Mouse (Mus musculus) MEL (cell line): Measurements from ENCODE around the gene Ube2d3. TPM values are rescaled to one million over a fixed set of nuclear protein-coding genes. Genes with fewer than 3 reads are reported as not detected.

Source experiments
- DNase-seq: peaks from one replicate; pipeline ENCODE4 v3.0.0; 2011; ENCODE audit warnings: low read depth, low spot score
- H3K27ac ChIP-seq: 2 replicates; pipeline ENCODE4 v1.5.1; 2012; ENCODE audit warnings: low read depth, mild to moderate bottlenecking, control low read depth, low read length, moderate library complexity; ENCODE audit not compliant: control insufficient read depth
- H3K27me3 ChIP-seq, 2 experiments: fragments of 150-350 bp in 1 of 2; sonication (generic) in 1 of 2; 2 replicates each; pipeline ENCODE4 v1.6.1; 2012; ENCODE audit warnings: low read length in 2 of 2, mild to moderate bottlenecking in 2 of 2, improper control_type of control experiment in 1 of 2, moderate library complexity in 1 of 2; ENCODE audit not compliant: insufficient read depth in 2 of 2, control insufficient read depth in 1 of 2
- H3K36me3 ChIP-seq, 2 experiments: 2 replicates each; pipeline ENCODE4 v1.6.1; 2012 to 2014; ENCODE audit warnings: low read length in 2 of 2, improper control_type of control experiment in 1 of 2, inconsistent platforms in 1 of 2, mild to moderate bottlenecking in 1 of 2; ENCODE audit not compliant: insufficient read depth in 2 of 2, control insufficient read depth in 1 of 2
- H3K4me1 ChIP-seq, 2 experiments: fragments of 150-350 bp in 1 of 2; sonication (generic) in 1 of 2; 2 replicates each; pipeline ENCODE4 v1.6.1; 2012; ENCODE audit warnings: low read length in 2 of 2, improper control_type of control experiment in 1 of 2, mild to moderate bottlenecking in 1 of 2; ENCODE audit not compliant: insufficient read depth in 2 of 2, control insufficient read depth in 1 of 2
- H3K4me3 ChIP-seq, 2 experiments: fragments of 150-350 bp in 1 of 2; sonication (generic) in 1 of 2; 2 replicates each; pipeline ENCODE4 v1.5.1; 2012; ENCODE audit warnings: low read depth in 2 of 2, low read length in 2 of 2, mild to moderate bottlenecking in 2 of 2, moderate library complexity in 2 of 2, control low read depth in 1 of 2, improper control_type of control experiment in 1 of 2; ENCODE audit not compliant: control insufficient read depth in 1 of 2, insufficient read depth in 1 of 2
- H3K79me2 ChIP-seq: 2 replicates; pipeline ENCODE4 v1.6.1; 2012; ENCODE audit warnings: mild to moderate bottlenecking, low read length, moderate library complexity; ENCODE audit not compliant: control insufficient read depth, poor library complexity, insufficient read depth
- H3K9ac ChIP-seq: 2 replicates; pipeline ENCODE4 v1.6.1; 2012; ENCODE audit warnings: low read depth, mild to moderate bottlenecking, control low read depth, low read length, moderate library complexity; ENCODE audit not compliant: control insufficient read depth, poor library complexity, severe bottlenecking
- H3K9me3 ChIP-seq: fragments of 150-350 bp; sonication (generic); replicated peaks from 2 replicates; pipeline ENCODE4 v1.6.1; 2012; ENCODE audit warnings: mild to moderate bottlenecking, low read length, improper control_type of control experiment, moderate library complexity; ENCODE audit not compliant: insufficient read depth
- CHD2 ChIP-seq: IDR thresholded peaks from 2 replicates; pipeline ENCODE4 v1.6.1; 2011; ENCODE audit warnings: low read length, improper control_type of control experiment
- CTCF ChIP-seq, 3 experiments: IDR thresholded peaks in 2 of 3; conservative IDR thresholded peaks in 1 of 3; 2 replicates each; pipeline ENCODE4 v1.5.1; 2011 to 2012; ENCODE audit warnings: low read length in 3 of 3, low read depth in 2 of 3, mild to moderate bottlenecking in 2 of 3, improper control_type of control experiment in 1 of 3, inconsistent platforms in 1 of 3, mixed read lengths in 1 of 3, moderate library complexity in 1 of 3; ENCODE audit not compliant: control insufficient read depth in 1 of 3, insufficient read depth in 1 of 3, poor library complexity in 1 of 3, severe bottlenecking in 1 of 3
- E2F4 ChIP-seq: IDR thresholded peaks from 2 replicates; pipeline ENCODE4 v1.6.1; 2011; ENCODE audit warnings: low read depth, low read length, improper control_type of control experiment, borderline replicate concordance
- ELF1 ChIP-seq: IDR thresholded peaks from 2 replicates; pipeline ENCODE4 v1.6.1; 2014; ENCODE audit warnings: low read depth, mild to moderate bottlenecking, inconsistent platforms, low read length, improper control_type of control experiment, moderate library complexity
- GABPA ChIP-seq: IDR thresholded peaks from 2 replicates; pipeline ENCODE4 v1.6.1; 2012; ENCODE audit warnings: low read depth, mild to moderate bottlenecking, inconsistent platforms, low read length, improper control_type of control experiment, moderate library complexity
- GATA1 ChIP-seq: IDR thresholded peaks from 2 replicates; pipeline ENCODE4 v1.6.1; 2011; ENCODE audit warnings: low read depth, low read length, improper control_type of control experiment
- HCFC1 ChIP-seq: IDR thresholded peaks from 2 replicates; pipeline ENCODE4 v1.6.1; 2012; ENCODE audit warnings: low read depth, mild to moderate bottlenecking, inconsistent platforms, low read length, improper control_type of control experiment, moderate library complexity
- JUND ChIP-seq: IDR thresholded peaks from 2 replicates; pipeline ENCODE4 v1.6.1; 2011; ENCODE audit warnings: low read depth, mild to moderate bottlenecking, improper control_type of control experiment, low read length
- MAFK ChIP-seq: IDR thresholded peaks from 2 replicates; pipeline ENCODE4 v1.6.1; 2011; ENCODE audit warnings: low read depth, mild to moderate bottlenecking, low read length, improper control_type of control experiment, borderline replicate concordance
- MAX ChIP-seq: IDR thresholded peaks from 2 replicates; pipeline ENCODE4 v1.6.1; 2011; ENCODE audit warnings: low read length, improper control_type of control experiment
- MYB ChIP-seq: IDR thresholded peaks from 2 replicates; pipeline ENCODE4 v1.6.1; 2011; ENCODE audit warnings: mild to moderate bottlenecking, low read depth, low read length, improper control_type of control experiment
- MYC ChIP-seq: IDR thresholded peaks from 2 replicates; pipeline ENCODE4 v1.6.1; 2011; ENCODE audit warnings: low read depth, mild to moderate bottlenecking, low read length, improper control_type of control experiment, moderate library complexity
- NELFE ChIP-seq: IDR thresholded peaks from 2 replicates; pipeline ENCODE4 v1.6.1; 2011; ENCODE audit warnings: low read depth, low read length, improper control_type of control experiment
- POLR2A ChIP-seq, 2 experiments: IDR thresholded peaks; 2 replicates each; pipeline ENCODE4 v1.6.1; 2011 to 2012; ENCODE audit warnings: low read length in 2 of 2, mild to moderate bottlenecking in 2 of 2, control low read depth in 1 of 2, improper control_type of control experiment in 1 of 2, low read depth in 1 of 2, moderate library complexity in 1 of 2; ENCODE audit not compliant: control insufficient read depth in 1 of 2, insufficient read depth in 1 of 2, poor library complexity in 1 of 2
- RCOR1 ChIP-seq: IDR thresholded peaks from 2 replicates; pipeline ENCODE4 v1.6.1; 2012; ENCODE audit warnings: low read depth, mild to moderate bottlenecking, inconsistent platforms, low read length, improper control_type of control experiment
- SIN3A ChIP-seq: IDR thresholded peaks from 2 replicates; pipeline ENCODE4 v1.6.1; 2012; ENCODE audit warnings: low read length, improper control_type of control experiment, inconsistent platforms
- SMC3 ChIP-seq: IDR thresholded peaks from 2 replicates; pipeline ENCODE4 v1.6.1; 2011; ENCODE audit warnings: low read depth, low read length, improper control_type of control experiment
- TBP ChIP-seq: IDR thresholded peaks from 2 replicates; pipeline ENCODE4 v1.8.0; 2011; ENCODE audit warnings: low read depth, low read length, improper control_type of control experiment
- UBTF ChIP-seq: IDR thresholded peaks from 2 replicates; pipeline ENCODE4 v1.6.1; 2012; ENCODE audit warnings: low read depth, mild to moderate bottlenecking, inconsistent platforms, low read length, improper control_type of control experiment, moderate library complexity, borderline replicate concordance; ENCODE audit not compliant: insufficient read depth
- USF2 ChIP-seq, 2 experiments: IDR thresholded peaks; 2 replicates each; pipeline ENCODE4 v1.6.1; 2011 to 2012; ENCODE audit warnings: improper control_type of control experiment in 2 of 2, low read length in 2 of 2, borderline replicate concordance in 1 of 2, inconsistent platforms in 1 of 2, low read depth in 1 of 2, mild to moderate bottlenecking in 1 of 2; ENCODE audit not compliant: insufficient read depth in 1 of 2
- ZKSCAN1 ChIP-seq: IDR thresholded peaks from 2 replicates; pipeline ENCODE4 v1.6.1; 2012; ENCODE audit warnings: low read depth, mild to moderate bottlenecking, inconsistent platforms, low read length, improper control_type of control experiment, moderate library complexity
- ZNF384 ChIP-seq: IDR thresholded peaks from 2 replicates; pipeline ENCODE4 v1.6.1; 2012; ENCODE audit warnings: low read depth, mild to moderate bottlenecking, inconsistent platforms, low read length, improper control_type of control experiment
- polyA plus RNA-seq, 2 experiments: library from polyadenylated mRNA; stranded (reverse) in 1 of 2; unstranded in 1 of 2; fragments of >175 nt in 1 of 2; fragments of >200 nt in 1 of 2; gene quantifications; 2 replicates each; pipeline versions ENCODE4 v1.2.1 to v1.2.4; 2012; ENCODE audit warnings: low replicate concordance in 2 of 2, low read depth in 1 of 2; ENCODE audit not compliant: insufficient read length in 2 of 2, insufficient read depth in 1 of 2, missing spikeins in 1 of 2
- total RNA-seq: library from RNA; depleted of rRNA; stranded (reverse); fragments of 300-350 nt; gene quantifications from 2 replicates; pipeline ENCODE4 v1.2.3, GENCODE M21; 2012

Ube2d3 gene
- total and polyA plus RNA-seq, 3 experiments: 40.9 to 432 (median 340) TPM

- no peak overlapping the region for H3K27ac ChIP-seq
- H3K9me3 ChIP-seq: no peaks in the 10 kb centered on the region
- H3K4me3 ChIP-seq: no peak overlapping the region
- H3K79me2 ChIP-seq: no peaks in the 10 kb centered on the region
- no peak for DNase-seq
- H3K4me1 ChIP-seq: no peaks in the 10 kb centered on the region
- no peaks in the 10 kb centered on the region for H3K27me3 ChIP-seq
- no peaks in the 10 kb centered on the region for H3K36me3 ChIP-seq
- TF ChIP-seq JUND (no peak), NELFE (no peak), MYB (no peak), SMC3 (no peak), GABPA (no peak), E2F4 (no peak), MYC (no peak), CTCF (IDR thresholded peaks at IDR 0.05 in 2 of 3, conservative IDR thresholded peaks at IDR 0.05 in 1 of 3; ENCODE audit: control insufficient read depth in 1 of 3, insufficient read depth in 1 of 3, low read depth in 2 of 3, low read length in 3 of 3, poor library complexity in 1 of 3, severe bottlenecking in 1 of 3) (no peak)
- H3K9ac ChIP-seq: no peak overlapping the region
Observed at GRCm38 (mm10) chr3:135396081-135396480, 41.9 kb upstream of the Ube2d3 start.

- H3K27ac ChIP-seq: no peak overlapping the region
- no peak overlapping the region for H3K4me3 ChIP-seq
- no peaks in the 10 kb centered on the region for H3K27me3 ChIP-seq
- H3K79me2 ChIP-seq: no peaks in the 10 kb centered on the region
- H3K9ac ChIP-seq: no peak overlapping the region
- DNase-seq: no peak
- H3K36me3 ChIP-seq: no peaks in the 10 kb centered on the region
- no peak for TF ChIP-seq JUND
- TF ChIP-seq HCFC1: no peak
- TF ChIP-seq SMC3: no peak
- TF ChIP-seq TBP: no peak
- TF ChIP-seq ELF1: no peak
- TF ChIP-seq CHD2: no peak
- no peak for TF ChIP-seq NELFE
- TF ChIP-seq ZNF384: no peak
- TF ChIP-seq MYB: no peak
- no peak for TF ChIP-seq USF2 (IDR thresholded peaks at IDR 0.05; ENCODE audit: borderline replicate concordance in 1 of 2, insufficient read depth in 1 of 2, low read depth in 1 of 2, low read length in 2 of 2)
- no peak for TF ChIP-seq MAFK
- no peak for TF ChIP-seq ZKSCAN1
- no peak for TF ChIP-seq SIN3A
- no peak for TF ChIP-seq GATA1
- TF ChIP-seq MAX: no peak
- TF ChIP-seq POLR2A (IDR thresholded peaks at IDR 0.05; ENCODE audit: control insufficient read depth in 1 of 2, insufficient read depth in 1 of 2, low read depth in 1 of 2, low read length in 2 of 2, poor library complexity in 1 of 2): no peak
- no peak for TF ChIP-seq RCOR1
- no peak for TF ChIP-seq UBTF
- no peak for TF ChIP-seq MYC
- no peaks in the 10 kb centered on the region for H3K9me3 ChIP-seq
- H3K4me1 ChIP-seq: no peaks in the 10 kb centered on the region
Observed at GRCm38 (mm10) chr3:135397112-135397511, 40.8 kb upstream of the Ube2d3 start.
